Mouse (Mus musculus) A20 (cell line): ENCODE data around the gene Olfr689.
"Not testable (repeated sequence)": the region's sequence is repeated elsewhere in the genome, so short reads cannot be mapped to it uniquely, and the experiment has no call there.

Experiments
- DNase-seq: peaks from one replicate; pipeline ENCODE4 v3.0.0-alpha.2; 2011; ENCODE audit warnings: low read depth, low spot score

Olfr689 gene

GRCm38 (mm10) chr7:105310865-105311264 is at the start of gene Olfr689:
Olfr689 (plus strand) TSS chr7:105311165.
- DNase-seq: no peak

- DNase-seq: no peak
Measured at GRCm38 (mm10) chr7:105272426-105272825, 38.5 kb upstream of the Olfr689 start.

GRCm38 (mm10) chr7:105287795-105288194 is 23.2 kb upstream of the Olfr689 start, which contains the start of gene Olfr688:
Olfr688 (plus strand) TSS chr7:105288095.
- DNase-seq: no peak

- DNase-seq: no peak
Measured at GRCm38 (mm10) chr7:105290051-105290450, 20.9 kb upstream of the Olfr689 start.

- no peak for DNase-seq
Measured at GRCm38 (mm10) chr7:105325302-105325701, 14.3 kb downstream of the Olfr689 start.

- DNase-seq: no peak
Measured at GRCm38 (mm10) chr7:105334004-105334403, 23.0 kb downstream of the Olfr689 start, which contains the start of gene Olfr690. Olfr690 (minus strand) TSS chr7:105334104.

GRCm38 (mm10) chr7:105342170-105342569 is 31.2 kb downstream of the Olfr689 start, which contains the start of gene Olfr691:
Olfr691 (minus strand) TSS chr7:105342270.
- DNase-seq: no peak

GRCm38 (mm10) chr7:105342752-105343151 is 31.8 kb downstream of the Olfr689 start:
- no peak for DNase-seq

GRCm38 (mm10) chr7:105356064-105356463 is 45.1 kb downstream of the Olfr689 start:
- DNase-seq: not testable (repeated sequence)

- DNase-seq: not testable (repeated sequence)
Measured at GRCm38 (mm10) chr7:105356487-105356886, 45.5 kb downstream of the Olfr689 start.

GRCm38 (mm10) chr7:105361713-105362112 is 50.7 kb downstream of the Olfr689 start:
- DNase-seq: no peak

GRCm38 (mm10) chr7:105367268-105367667 is 56.3 kb downstream of the Olfr689 start:
- DNase-seq: no peak

GRCm38 (mm10) chr7:105367930-105368329 is 57.0 kb downstream of the Olfr689 start, which contains the start of gene Olfr692:
Olfr692 (plus strand) TSS chr7:105368230.
- DNase-seq: no peak

- no peak for DNase-seq
Measured at GRCm38 (mm10) chr7:105368521-105368920, 57.6 kb downstream of the Olfr689 start.
